Mouse (Mus musculus): ENCODE data around the gene Snap25.

Snap25 gene

GRCm38 (mm10) chr2:136712441-136713015, 725 bp upstream of the Snap25 start:
- DNase-seq (ENCODE audit: low spot score in 2 of 2): no peak

- peak; percentile 29 to 37 for DNase-seq (ENCODE audit: low spot score in 2 of 2)
Measured at GRCm38 (mm10) chr2:136714008-136714411, 757 bp downstream of the Snap25 start.

- DNase-seq (ENCODE audit: low spot score in 2 of 2): no peak
Measured at GRCm38 (mm10) chr2:136715531-136715930, 2.3 kb downstream of the Snap25 start.

GRCm38 (mm10) chr2:136716400-136716799, 3.1 kb downstream of the Snap25 start:
- DNase-seq (ENCODE audit: low spot score in 2 of 2): no peak

GRCm38 (mm10) chr2:136720235-136720634, 7.0 kb downstream of the Snap25 start:
- DNase-seq (ENCODE audit: low spot score in 2 of 2): peak; percentile 31 to 33

GRCm38 (mm10) chr2:136738260-136738659, 25.0 kb downstream of the Snap25 start:
- DNase-seq (ENCODE audit: low spot score in 2 of 2): no peak

- DNase-seq (ENCODE audit: low spot score in 2 of 2): no peak
Measured at GRCm38 (mm10) chr2:136742230-136742629, 29.0 kb downstream of the Snap25 start.

- no peak for DNase-seq (ENCODE audit: low spot score in 2 of 2)
Measured at GRCm38 (mm10) chr2:136744683-136745326, 31.6 kb downstream of the Snap25 start.

GRCm38 (mm10) chr2:136745327-136745994, 32.2 kb downstream of the Snap25 start:
- no peak for DNase-seq (ENCODE audit: low spot score in 2 of 2)

- no peak for DNase-seq (ENCODE audit: low spot score in 2 of 2)
Measured at GRCm38 (mm10) chr2:136753682-136754081, 40.4 kb downstream of the Snap25 start.

GRCm38 (mm10) chr2:136758809-136759551, 45.7 kb downstream of the Snap25 start:
- DNase-seq (ENCODE audit: low spot score in 2 of 2): no peak

- DNase-seq (ENCODE audit: low spot score in 2 of 2): no peak
Measured at GRCm38 (mm10) chr2:136778156-136778555, 64.9 kb downstream of the Snap25 start.

GRCm38 (mm10) chr2:136778674-136779073, 65.4 kb downstream of the Snap25 start:
- no peak for DNase-seq (ENCODE audit: low spot score in 2 of 2)

GRCm38 (mm10) chr2:136780268-136780667, 67.0 kb downstream of the Snap25 start:
- no peak for DNase-seq (ENCODE audit: low spot score in 2 of 2)

GRCm38 (mm10) chr2:136784310-136784709, 71.1 kb downstream of the Snap25 start:
- no peak for DNase-seq (ENCODE audit: low spot score in 2 of 2)

GRCm38 (mm10) chr2:136788379-136788778, 75.1 kb downstream of the Snap25 start:
- peak in 1 of 2 experiments; percentile 60 for DNase-seq (ENCODE audit: low spot score in 2 of 2)

GRCm38 (mm10) chr2:136796518-136796917, 83.3 kb downstream of the Snap25 start:
- no peak for DNase-seq (ENCODE audit: low spot score in 2 of 2)

- no peak for DNase-seq (ENCODE audit: low spot score in 2 of 2)
Measured at GRCm38 (mm10) chr2:136798887-136799430, 85.7 kb downstream of the Snap25 start.

- DNase-seq (ENCODE audit: low spot score in 2 of 2): no peak
Measured at GRCm38 (mm10) chr2:136801102-136801501, 87.8 kb downstream of the Snap25 start.

GRCm38 (mm10) chr2:136802076-136802475, 88.8 kb downstream of the Snap25 start:
- no peak for DNase-seq (ENCODE audit: low spot score in 2 of 2)

- peak; percentile 33 to 41 for DNase-seq (ENCODE audit: low spot score in 2 of 2)
Measured at GRCm38 (mm10) chr2:136803142-136803541, 89.9 kb downstream of the Snap25 start.
